Mouse (Mus musculus): ENCODE measurements around the gene Mrps21. TPM values are rescaled to one million over a fixed set of nuclear protein-coding genes. Genes with fewer than 3 reads are reported as not detected.

Gene Mrps21
- polyA plus RNA-seq, 2 experiments = 155 to 303 TPM

DNA sequence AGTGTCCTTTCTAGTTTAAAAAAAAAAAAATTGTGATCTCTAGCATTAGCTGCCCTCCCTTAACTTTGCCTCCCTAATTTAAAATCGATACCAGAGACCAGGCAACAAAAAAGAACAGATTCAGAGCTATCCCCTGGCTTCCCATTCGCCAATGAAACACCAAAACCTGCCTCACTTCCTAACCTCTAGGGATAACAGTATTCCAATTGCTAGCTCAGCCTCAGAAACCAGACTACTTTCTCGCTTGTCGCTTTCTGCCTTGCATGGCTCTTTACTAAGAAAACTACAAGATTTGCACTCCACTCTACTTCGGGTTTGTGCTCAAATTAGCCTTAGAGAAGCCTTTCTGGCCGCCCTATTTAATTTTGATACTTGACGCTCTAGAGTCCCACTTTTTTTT, 15.2 kb downstream of the Mrps21 start:
- no peak for DNase-seq (ENCODE audit: low spot score)
- peak overlapping the region; percentile 79 for H3K27ac ChIP-seq (replicated peaks; ENCODE audit: low read depth, low read length)
- H3K27me3 ChIP-seq (ENCODE audit: control insufficient read depth, insufficient read depth, low read length) = no peaks in the 10 kb centered on the region
- peaks cover 7% of the 10 kb centered on the region for H3K4me1 ChIP-seq (ENCODE audit: control insufficient read depth, insufficient read depth, low read length)
- H3K9ac ChIP-seq (ENCODE audit: low read depth, low read length, severe bottlenecking) = peak overlapping the region; percentile 81
- peaks cover 25% of the 10 kb centered on the region for H3K36me3 ChIP-seq (ENCODE audit: control insufficient read depth, insufficient read depth, low read length)
- peak overlapping the region; percentile 65 for H3K4me2 ChIP-seq (replicated peaks; ENCODE audit: low read depth, low read length, severe bottlenecking)
- ATAC-seq (ENCODE audit: low FRiP score, low read depth) = 0 out of 2 replicates have a peak, but pooled peaks have one; percentile 14
- no peaks in the 10 kb centered on the region for H3K9me3 ChIP-seq (ENCODE audit: control insufficient read depth, low read length)
- H3K4me3 ChIP-seq (replicated peaks; ENCODE audit: low read length) = peak overlapping the region; percentile 87
- no peak for TF ChIP-seq POLR2A (IDR thresholded peaks at IDR 0.05; ENCODE audit: borderline replicate concordance, extremely low read depth, insufficient read depth, insufficient read length)
- 22% methylated on average over 7 of the region's 7 CpGs for WGBS

DNA sequence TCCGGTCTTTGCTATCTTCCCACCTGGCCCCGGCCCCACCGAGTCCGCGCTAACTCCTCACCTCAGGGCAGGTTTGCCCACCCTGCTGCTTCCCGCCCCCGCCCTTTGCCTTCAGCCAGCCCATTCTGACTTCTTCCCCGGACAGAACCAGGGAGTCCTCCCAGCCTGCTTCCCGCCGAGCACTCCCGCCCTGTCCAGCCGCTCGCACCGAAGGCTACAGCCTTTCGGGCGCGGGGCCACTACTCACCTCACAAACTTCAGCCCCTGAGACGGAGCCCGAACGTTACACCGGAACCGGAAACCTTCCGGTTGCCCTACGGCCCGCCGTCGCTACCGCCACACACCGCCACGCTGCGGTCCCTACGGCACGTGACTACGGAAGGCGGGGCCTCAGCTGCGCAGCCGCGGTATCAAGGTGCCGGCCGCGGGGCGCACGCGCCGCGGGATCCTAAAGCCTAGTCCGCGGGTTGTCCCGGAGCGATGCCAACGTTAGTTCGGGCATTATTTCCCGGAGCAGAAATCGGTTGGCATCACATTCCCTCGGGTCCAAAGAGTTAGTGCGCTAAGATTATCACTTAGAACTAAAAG, 15.7 kb downstream of the Mrps21 start, which contains the start of gene Prpf3:
TSS of gene Prpf3 (minus strand) at position 384 of the 588 bp plus-strand sequence.
- WGBS = under 1% methylated on average over 56 of the region's 56 CpGs
- peaks cover 7% of the 10 kb centered on the region for H3K4me1 ChIP-seq (ENCODE audit: control insufficient read depth, insufficient read depth, low read length)
- peak within 1 kb of the TSS; percentile 87 for H3K4me3 ChIP-seq (replicated peaks; ENCODE audit: low read length)
- no peak; the same call in 1 of the 2 replicates for TF ChIP-seq POLR2A (IDR thresholded peaks at IDR 0.05; ENCODE audit: borderline replicate concordance, extremely low read depth, insufficient read depth, insufficient read length)
- DNase-seq (ENCODE audit: low spot score) = peak; percentile 94
- ATAC-seq (ENCODE audit: low FRiP score, low read depth) = peak; percentile 98
- peak within 1 kb of the TSS; percentile 81 for H3K9ac ChIP-seq (ENCODE audit: low read depth, low read length, severe bottlenecking)
- H3K27ac ChIP-seq (replicated peaks; ENCODE audit: low read depth, low read length) = peak within 1 kb of the TSS; percentile 79
- peak within 1 kb of the TSS; percentile 65 for H3K4me2 ChIP-seq (replicated peaks; ENCODE audit: low read depth, low read length, severe bottlenecking)
- peaks cover 31% of the 10 kb centered on the region for H3K36me3 ChIP-seq (ENCODE audit: control insufficient read depth, insufficient read depth, low read length)
- no peaks in the 10 kb centered on the region for H3K9me3 ChIP-seq (ENCODE audit: control insufficient read depth, low read length)
- H3K27me3 ChIP-seq (ENCODE audit: control insufficient read depth, insufficient read depth, low read length) = no peaks in the 10 kb centered on the region

DNA sequence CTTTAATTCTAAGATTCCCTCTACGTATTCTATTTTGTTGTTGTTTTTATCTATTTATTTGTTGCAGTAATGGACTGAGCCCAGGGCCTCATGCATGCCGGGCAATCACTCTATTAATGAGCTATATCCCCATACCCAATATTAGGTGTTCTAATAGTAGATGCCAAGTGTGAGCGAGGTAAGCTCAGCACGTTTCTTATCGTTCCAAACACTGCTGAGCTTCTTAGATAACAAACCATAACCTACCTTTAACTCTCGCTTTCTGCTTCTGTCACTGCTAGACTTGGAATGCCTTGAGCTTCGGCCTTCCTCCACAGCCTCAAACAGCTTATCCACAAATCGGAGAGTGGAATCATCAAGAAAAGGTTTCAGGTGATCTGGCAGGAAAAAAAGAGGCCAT, 20.0 kb downstream of the Mrps21 start:
- Histone ChIP-seq H3K27me3 (ENCODE audit: control insufficient read depth, insufficient read depth, low read length) (no peaks in the 10 kb centered on the region), H3K4me3 (replicated peaks; ENCODE audit: low read length) (no peak overlapping the region), H3K4me2 (replicated peaks; ENCODE audit: low read depth, low read length, severe bottlenecking) (no peak overlapping the region), H3K9me3 (ENCODE audit: control insufficient read depth, low read length) (no peaks in the 10 kb centered on the region), H3K9ac (ENCODE audit: low read depth, low read length, severe bottlenecking) (no peak overlapping the region), H3K27ac (replicated peaks; ENCODE audit: low read depth, low read length) (no peak overlapping the region), H3K4me1 (ENCODE audit: control insufficient read depth, insufficient read depth, low read length) (peaks cover 7% of the 10 kb centered on the region), H3K36me3 (ENCODE audit: control insufficient read depth, insufficient read depth, low read length) (peaks cover 73% of the 10 kb centered on the region)
- no peak for DNase-seq (ENCODE audit: low spot score)
- ATAC-seq (ENCODE audit: low FRiP score, low read depth) = no peak
- TF ChIP-seq POLR2A (IDR thresholded peaks at IDR 0.05; ENCODE audit: borderline replicate concordance, extremely low read depth, insufficient read depth, insufficient read length) = no peak
- WGBS = 95% methylated on average over 8 of the region's 8 CpGs

DNA sequence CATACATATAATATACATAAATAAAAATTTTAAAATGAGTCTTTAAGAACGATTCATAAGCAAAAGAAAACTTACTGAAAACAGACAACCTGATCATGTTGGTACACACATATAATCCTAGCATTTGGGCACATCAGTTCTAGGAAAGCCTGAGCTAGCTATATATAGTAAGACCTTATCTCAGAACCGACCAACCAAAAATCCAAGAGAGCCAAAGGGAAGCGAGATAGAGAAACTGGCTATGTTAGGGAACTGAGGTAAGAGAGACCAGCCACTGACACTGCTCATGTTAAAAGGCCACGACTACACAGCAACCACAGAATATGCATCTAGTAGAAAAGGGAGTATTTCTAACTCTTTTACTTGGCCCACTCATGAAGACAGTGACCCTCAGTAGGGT, 20.7 kb downstream of the Mrps21 start:
- Histone ChIP-seq H3K9ac (ENCODE audit: low read depth, low read length, severe bottlenecking) (no peak overlapping the region), H3K4me2 (replicated peaks; ENCODE audit: low read depth, low read length, severe bottlenecking) (no peak overlapping the region), H3K4me1 (ENCODE audit: control insufficient read depth, insufficient read depth, low read length) (peaks cover 7% of the 10 kb centered on the region), H3K27me3 (ENCODE audit: control insufficient read depth, insufficient read depth, low read length) (no peaks in the 10 kb centered on the region), H3K36me3 (ENCODE audit: control insufficient read depth, insufficient read depth, low read length) (peaks cover 80% of the 10 kb centered on the region), H3K27ac (replicated peaks; ENCODE audit: low read depth, low read length) (no peak overlapping the region), H3K9me3 (ENCODE audit: control insufficient read depth, low read length) (no peaks in the 10 kb centered on the region), H3K4me3 (replicated peaks; ENCODE audit: low read length) (no peak overlapping the region)
- WGBS = 87% methylated on average over 4 of the region's 4 CpGs
- no peak for ATAC-seq (ENCODE audit: low FRiP score, low read depth)
- DNase-seq (ENCODE audit: low spot score) = no peak
- TF ChIP-seq POLR2A (IDR thresholded peaks at IDR 0.05; ENCODE audit: borderline replicate concordance, extremely low read depth, insufficient read depth, insufficient read length) = no peak

DNA sequence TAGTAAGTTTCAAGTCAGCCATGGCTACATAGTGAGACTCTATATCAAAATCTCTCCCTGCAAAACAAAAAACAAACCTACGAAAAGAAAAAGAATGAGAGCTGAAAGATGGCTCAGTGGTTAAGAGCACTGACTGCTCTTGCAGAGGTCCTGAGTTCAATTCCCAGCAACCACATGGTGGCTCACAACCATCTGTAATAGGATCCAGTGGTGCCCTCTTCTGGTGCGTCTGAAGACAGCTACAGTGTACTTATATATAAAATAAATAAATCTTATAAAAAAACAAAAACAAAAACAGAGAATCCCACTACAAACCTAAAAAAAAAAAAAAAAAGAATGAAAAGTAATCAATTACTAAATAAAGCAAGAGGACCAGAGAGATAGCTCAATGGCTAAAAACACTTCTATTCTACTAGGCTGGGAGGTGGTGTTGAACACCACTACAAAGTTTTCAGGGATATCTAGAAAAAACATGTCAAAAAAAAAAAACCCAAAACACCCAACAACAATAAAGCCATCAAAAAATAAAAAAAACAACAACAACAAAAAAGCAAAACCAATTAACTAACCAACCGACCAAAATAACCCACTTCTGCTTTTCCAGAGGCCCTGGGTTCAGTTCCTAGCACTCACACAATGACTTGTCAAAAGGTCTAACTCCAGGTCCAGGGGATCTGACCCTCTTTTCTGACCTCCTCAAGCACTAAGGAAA, 28.7 kb downstream of the Mrps21 start:
- Histone ChIP-seq H3K27ac (replicated peaks; ENCODE audit: low read depth, low read length) (no peak overlapping the region), H3K27me3 (ENCODE audit: control insufficient read depth, insufficient read depth, low read length) (no peaks in the 10 kb centered on the region), H3K9me3 (ENCODE audit: control insufficient read depth, low read length) (no peaks in the 10 kb centered on the region), H3K9ac (ENCODE audit: low read depth, low read length, severe bottlenecking) (no peak overlapping the region), H3K4me1 (ENCODE audit: control insufficient read depth, insufficient read depth, low read length) (no peaks in the 10 kb centered on the region), H3K4me2 (replicated peaks; ENCODE audit: low read depth, low read length, severe bottlenecking) (no peak overlapping the region), H3K4me3 (replicated peaks; ENCODE audit: low read length) (no peak overlapping the region), H3K36me3 (ENCODE audit: control insufficient read depth, insufficient read depth, low read length) (peaks cover 90% of the 10 kb centered on the region)
- WGBS = 91% methylated on average over 3 of the region's 3 CpGs
- TF ChIP-seq POLR2A (IDR thresholded peaks at IDR 0.05; ENCODE audit: borderline replicate concordance, extremely low read depth, insufficient read depth, insufficient read length) = no peak
- ATAC-seq (ENCODE audit: low FRiP score, low read depth) (no peak), DNase-seq (ENCODE audit: low spot score) (no peak)
